Mouse (Mus musculus): Measurements from ENCODE around the gene Hat1. TPM values are rescaled to one million over a fixed set of nuclear protein-coding genes. Genes with fewer than 3 reads are reported as not detected.

The Hat1 gene
- 35.6 and 37.6 TPM in 2 replicates for polyA plus RNA-seq (2015; fragmentation: Nextera tagmentation; extraction: Ambion mirVana)

DNA sequence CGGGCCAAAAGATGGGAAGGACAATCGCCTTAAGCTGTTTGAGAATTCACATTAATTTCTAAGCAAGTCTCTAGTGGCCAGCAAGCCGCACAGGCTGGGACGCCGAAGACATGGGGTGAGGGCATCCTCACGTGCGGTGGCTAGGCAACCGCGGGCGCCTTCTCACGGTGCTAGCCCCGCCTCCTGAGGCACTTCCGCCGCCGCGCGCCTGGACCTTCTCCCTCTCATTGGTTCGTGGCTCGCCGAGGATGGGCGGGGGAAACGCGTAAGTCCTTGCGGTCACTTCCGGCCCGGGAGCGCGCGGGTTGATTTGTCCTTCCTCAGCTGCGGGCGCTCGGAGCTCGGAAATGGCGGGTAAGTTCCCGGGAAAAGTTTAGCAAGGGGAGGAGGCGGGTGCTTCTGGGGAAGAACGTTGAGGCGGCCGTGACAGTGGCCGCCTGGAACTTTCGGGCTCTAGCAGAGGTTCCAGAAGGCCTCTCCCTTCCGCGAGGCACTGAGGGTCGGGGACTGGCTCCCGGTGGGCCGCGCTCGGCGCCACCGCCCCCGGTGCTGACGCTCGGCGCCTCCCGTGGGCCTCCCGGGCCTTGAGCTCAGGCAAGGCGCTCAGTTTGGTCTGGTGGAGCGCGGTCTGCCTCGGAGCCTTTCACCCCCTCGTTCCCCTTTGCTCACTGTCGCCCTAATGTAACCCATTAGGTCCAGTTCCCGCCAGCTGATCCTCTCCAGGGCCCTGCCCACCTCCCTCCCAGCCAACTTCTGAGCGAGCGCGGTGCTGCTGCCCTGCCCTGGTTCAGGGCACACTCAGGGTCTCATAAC is at the start of gene Hat1:
Hat1 (plus strand) TSS at position 8 of the 813 bp plus-strand sequence.

DNA sequence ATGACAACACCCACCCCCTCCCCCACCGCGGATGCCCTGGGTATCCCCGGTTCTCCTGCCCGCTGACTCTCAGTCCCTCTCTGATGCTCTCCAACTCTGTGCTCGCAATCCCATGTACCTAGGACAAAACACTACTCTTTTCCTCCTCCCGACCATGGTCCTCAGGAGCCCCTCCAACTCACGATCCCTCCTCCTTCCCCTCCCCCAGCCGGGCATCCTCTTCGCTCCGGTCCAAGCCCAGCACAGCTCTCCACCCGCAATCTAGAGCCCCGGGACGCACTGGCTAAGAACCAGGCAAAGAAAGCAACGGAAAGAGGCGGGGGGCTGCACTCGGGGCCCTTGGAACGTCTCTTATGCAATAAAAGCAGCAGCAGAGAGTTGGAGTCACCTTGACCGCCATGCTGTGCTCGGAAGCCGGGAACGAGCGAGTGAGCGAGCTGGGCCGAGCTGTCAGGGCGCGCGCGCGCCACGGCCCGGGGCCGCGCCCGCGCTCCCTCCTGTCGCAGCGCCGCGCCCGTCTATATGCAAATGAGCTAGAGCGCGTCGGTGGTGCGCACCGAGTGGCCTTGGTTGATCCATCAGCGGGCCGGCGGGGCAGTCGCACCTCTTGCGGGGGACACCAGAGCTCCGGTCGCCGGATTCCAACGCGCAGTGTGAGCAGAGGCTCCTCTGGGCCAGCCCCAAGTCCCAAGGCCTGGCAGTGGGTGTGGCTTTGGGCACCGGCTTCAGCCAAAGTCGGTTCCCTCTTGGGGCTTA is 21.5 kb upstream of the Hat1 start, which contains the start of gene Slc25a12:
Slc25a12 (minus strand) TSS at position 625 of the 756 bp plus-strand sequence.

DNA sequence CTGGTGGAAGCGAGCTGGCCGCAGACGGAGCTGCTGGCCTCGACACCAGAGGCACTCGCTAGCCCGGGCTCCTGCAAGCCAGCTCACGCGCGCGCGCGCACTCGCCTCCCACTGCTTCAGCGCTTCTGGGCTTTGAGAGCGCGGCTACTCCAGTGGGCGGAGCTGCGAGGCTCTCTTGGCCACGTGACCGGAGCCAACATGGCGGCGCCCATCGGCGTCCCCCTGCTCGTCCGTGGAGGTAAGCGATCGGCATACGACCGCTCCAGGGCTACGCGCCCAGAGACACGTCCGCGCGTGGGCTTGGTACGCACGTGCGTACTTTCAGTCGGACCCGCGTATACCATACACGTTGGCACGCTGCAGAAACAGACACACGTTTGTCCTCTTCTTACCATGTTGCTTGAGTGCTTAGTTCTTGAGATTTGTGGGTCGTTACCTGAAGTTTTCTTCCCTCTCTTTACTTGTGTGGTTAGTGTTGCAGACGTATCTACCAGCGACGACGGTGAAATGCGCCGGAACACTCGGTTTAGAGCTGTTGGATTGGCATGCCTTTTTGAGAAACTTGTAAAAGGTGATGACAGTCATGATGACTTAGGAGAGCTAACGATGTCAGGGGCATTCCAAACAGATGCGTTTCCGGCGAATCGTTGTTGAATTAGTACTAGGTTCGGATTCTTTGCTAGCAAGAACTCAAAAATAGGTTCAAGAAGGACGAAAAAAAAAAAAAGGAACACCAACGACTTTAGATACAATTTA is 64.6 kb downstream of the Hat1 start, which contains the start of gene Metap1d:
Metap1d (plus strand) TSS at position 116 of the 756 bp plus-strand sequence.

Other genes with a start within 250 kb of the Hat1 start
- gene Dync1i2, start 177.3 kb upstream of the Hat1 start, polyA plus RNA-seq (2015; fragmentation: Nextera tagmentation; extraction: Ambion mirVana) = 119 and 126 TPM in 2 replicates
- 106 and 114 TPM in 2 replicates for gene Slc25a12, start 21.2 kb upstream of the Hat1 start, polyA plus RNA-seq (2015; fragmentation: Nextera tagmentation; extraction: Ambion mirVana)
- 24.5 and 28.4 TPM in 2 replicates for gene Metap1d, start 64.3 kb downstream of the Hat1 start, polyA plus RNA-seq (2015; fragmentation: Nextera tagmentation; extraction: Ambion mirVana)
- gene Dlx1, start 139.2 kb downstream of the Hat1 start, polyA plus RNA-seq (2015; fragmentation: Nextera tagmentation; extraction: Ambion mirVana) = not detected in 2 replicates
- gene Dlx2, start 157.8 kb downstream of the Hat1 start, polyA plus RNA-seq (2015; fragmentation: Nextera tagmentation; extraction: Ambion mirVana) = 0.06 TPM in 1 of 2 replicates, not detected in the other

All from neural tube, postnatal 0 days (tissue).